Mouse (Mus musculus) left cerebral cortex, adult 9 months (tissue): ENCODE measurements at regions not wholly inside any gene's neighbourhood (a gene's known extent, or its start where the extent isn't known, plus 50 kb on each side); places are given as distances from the start of the nearest gene placed in this dataset.
"Not testable (repeated sequence)": the region's sequence is repeated elsewhere in the genome, so short reads cannot be mapped to it uniquely, and the experiment has no call there.

Experiments used
- DNase-seq, 2 experiments: peaks; one replicate each; pipeline ENCODE4 v3.0.0; 2022; ENCODE audit warnings: low spot score in 2 of 2

DNA sequence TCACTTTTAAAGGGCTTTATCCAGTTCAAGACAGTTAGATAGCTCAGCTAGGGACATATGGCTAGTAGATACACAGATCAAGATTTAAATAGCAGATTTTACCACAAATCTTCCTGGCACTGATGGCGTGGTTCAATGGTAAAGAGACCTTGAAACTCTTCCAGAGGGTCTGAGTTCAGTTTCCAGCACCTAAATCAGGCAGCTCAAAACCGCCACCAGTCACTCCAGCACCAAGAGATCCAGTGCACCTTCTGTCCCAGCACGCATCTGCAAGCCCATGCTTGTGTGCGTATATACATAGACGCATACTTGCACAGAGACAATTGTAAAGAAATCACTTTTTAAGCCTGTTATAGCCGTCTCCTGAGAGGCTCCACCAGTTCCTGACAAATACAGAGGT lies 454.0 kb upstream of the Jmjd1c start:
- DNase-seq: no peak

DNA sequence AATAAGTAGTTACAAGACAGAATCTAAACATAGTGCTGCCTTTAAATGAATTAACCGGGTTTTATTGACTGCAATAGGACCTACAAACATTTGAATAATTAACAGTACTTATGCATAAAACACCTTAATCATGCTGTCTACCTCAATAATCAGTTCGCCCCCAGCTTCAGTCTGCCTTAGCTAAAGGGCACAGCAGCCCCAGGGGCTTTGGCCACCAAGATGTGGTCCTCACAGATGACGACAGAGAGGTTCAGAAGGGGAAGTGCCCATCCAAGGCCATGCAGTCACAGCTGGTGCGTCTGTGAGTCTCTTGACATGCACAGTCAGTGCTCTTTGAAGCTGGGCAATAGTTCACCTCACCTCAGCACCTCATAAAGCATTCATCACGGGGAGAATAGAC lies 452.8 kb upstream of the Jmjd1c start:
- no peak for DNase-seq

GRCm38 (mm10) chr10:66657520-66657919 lies 438.4 kb upstream of the Jmjd1c start:
- no peak for DNase-seq

GRCm38 (mm10) chr10:66683160-66683559 lies 412.8 kb upstream of the Jmjd1c start:
- no peak for DNase-seq

- not testable (repeated sequence) for DNase-seq
These were observed 406.7 kb upstream of the Jmjd1c start for GRCm38 (mm10) chr10:66689196-66689595.

- no peak for DNase-seq
These were observed 401.2 kb upstream of the Jmjd1c start for GRCm38 (mm10) chr10:66694549-66695285.

DNA sequence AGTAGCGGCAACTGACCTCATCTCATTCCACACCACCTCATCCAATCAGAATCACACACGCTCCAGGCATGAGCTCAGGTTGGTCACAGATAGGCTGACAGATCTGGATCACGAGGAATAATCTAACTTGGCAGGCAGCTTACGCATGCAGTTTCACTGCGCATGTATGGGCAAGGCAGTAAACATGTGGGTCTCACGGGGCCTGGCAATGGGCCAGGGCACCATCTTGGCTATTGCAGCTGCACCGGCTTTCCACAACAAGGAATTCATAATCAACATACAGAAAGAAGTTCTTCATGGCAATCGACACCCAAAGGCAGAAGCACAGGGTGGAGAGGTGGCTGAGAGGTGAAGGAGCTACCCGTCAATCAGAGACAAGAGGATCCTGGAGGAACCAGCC lies 381.0 kb upstream of the Jmjd1c start:
- DNase-seq: not testable (repeated sequence)

DNA sequence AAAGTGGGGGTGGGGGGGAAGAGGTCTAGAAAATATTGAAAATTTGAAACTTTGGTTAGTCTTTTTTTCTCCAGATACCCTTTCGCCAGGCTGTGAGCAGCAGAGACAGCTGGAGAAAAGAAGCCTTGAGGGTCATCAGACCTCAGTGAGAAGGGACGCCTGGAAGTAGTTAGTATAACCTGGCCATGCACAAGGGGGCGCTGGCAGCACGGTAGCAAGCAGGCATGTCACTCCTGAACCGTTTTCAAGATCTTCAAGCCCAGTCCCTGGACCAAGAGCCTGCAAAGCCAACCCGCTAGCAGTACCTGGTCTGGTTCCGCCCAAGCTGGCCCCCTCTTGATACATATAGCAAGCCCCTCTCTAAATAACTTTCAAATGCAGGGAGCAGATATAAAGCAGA lies 378.0 kb upstream of the Jmjd1c start:
- DNase-seq: no peak

- DNase-seq: no peak
These were observed 376.1 kb upstream of the Jmjd1c start for GRCm38 (mm10) chr10:66719796-66720195.

DNA sequence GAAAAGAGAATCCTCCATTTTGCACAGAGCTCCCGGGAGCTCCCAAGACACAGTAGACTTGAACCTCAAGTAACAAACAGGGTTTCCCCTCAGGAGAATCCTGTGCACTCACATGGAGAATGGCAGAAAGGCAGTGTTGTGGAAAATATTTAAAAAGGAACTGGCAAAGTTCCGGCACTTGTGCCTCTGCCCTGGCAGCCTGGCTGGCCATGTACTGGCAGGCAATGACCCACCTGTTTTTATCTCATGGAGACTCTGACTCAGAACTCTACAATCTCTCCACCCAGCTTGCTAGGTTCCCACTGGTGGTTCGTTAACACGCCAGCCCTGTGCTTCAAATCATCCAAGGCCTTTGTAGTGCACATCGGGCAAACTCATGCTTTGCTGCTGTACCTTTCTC lies 362.3 kb upstream of the Jmjd1c start:
- no peak for DNase-seq

DNA sequence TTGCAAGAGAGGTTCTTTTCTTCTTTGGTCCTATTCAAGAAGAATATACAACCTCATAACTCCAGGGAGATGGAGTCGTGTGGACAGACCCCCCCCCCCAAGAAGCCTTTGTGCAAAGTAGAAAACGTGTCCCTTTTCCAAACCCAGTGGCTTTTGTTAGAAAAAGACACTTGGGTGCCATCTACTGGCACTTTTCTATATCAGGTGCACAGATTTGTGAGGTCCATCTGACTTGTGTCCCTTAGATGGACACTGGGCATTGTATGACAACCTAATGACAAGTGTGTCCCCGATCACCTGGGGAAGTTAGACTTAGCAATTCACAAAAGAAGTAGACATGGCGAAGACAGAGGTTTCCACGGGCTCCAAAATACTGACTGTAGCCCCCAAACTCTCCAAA lies 361.1 kb upstream of the Jmjd1c start:
- peak in 1 of 2 experiments; percentile 24 for DNase-seq

DNA sequence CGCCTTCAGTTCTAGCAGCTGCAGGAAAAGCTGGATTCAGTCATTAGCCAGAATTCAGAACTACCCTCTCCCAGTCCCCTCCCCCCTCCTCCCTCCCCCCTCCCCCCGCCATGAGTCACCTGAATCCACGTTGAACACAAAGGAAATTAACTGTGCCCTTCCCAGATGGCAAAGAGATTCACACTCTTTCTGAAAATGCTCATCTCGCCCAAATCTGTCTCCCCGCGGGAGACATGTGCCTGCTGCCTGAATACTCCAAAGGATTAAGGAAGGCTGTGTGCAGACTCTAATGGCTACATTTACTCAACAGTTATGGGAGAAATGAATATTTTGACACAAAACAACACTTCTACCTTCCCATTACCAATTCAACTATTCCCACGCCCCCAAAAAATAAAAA lies 356.9 kb upstream of the Jmjd1c start:
- no peak for DNase-seq

DNA sequence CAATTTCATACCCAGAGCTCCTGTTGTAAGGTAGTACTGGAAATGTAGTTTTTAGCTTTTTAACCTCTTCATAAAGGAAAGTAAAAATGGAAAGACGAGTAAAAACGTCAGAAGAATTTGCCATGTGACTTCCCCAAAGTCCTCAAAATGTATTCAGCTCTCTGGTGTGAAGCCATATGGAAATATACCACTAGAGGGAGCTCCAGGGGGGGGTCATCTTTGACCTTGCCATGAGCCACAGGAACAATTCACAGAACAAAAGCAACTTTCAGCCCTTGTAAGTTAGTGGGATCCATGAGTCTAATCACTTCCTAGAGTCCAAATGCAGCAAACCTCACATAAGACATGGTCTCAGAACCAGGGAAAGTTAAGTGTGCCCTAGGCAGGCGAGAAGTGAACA lies 354.1 kb upstream of the Jmjd1c start:
- DNase-seq: peak in 1 of 2 experiments; percentile 13

GRCm38 (mm10) chr10:66743254-66743653 lies 352.7 kb upstream of the Jmjd1c start:
- DNase-seq: no peak

DNA sequence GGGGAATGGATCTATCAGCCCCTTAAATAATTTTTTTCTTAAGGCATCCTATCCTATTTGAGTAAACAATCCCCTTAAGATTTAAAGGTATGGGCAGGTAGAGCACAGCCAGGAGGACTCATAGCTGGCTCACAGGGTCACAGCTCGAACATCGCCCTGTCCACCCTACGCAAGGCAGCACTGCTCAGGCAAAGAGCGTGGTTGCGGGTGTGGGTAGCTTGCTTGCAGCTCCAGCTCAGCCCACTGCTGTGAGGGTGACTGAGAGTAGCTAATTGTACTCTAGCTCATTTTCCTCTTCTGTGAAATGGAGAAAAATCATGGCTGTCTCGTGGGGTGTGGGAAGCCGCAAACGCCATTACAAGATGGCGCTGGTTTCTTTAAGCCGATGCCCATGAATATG lies 350.1 kb upstream of the Jmjd1c start:
- DNase-seq: no peak

- no peak for DNase-seq
These were observed 343.6 kb upstream of the Jmjd1c start for GRCm38 (mm10) chr10:66752237-66752810.

- no peak for DNase-seq
These were observed 339.1 kb upstream of the Jmjd1c start for GRCm38 (mm10) chr10:66756866-66757265.

GRCm38 (mm10) chr10:66770161-66771030 lies 325.5 kb upstream of the Jmjd1c start:
- peak; percentile 3 to 39 for DNase-seq

DNA sequence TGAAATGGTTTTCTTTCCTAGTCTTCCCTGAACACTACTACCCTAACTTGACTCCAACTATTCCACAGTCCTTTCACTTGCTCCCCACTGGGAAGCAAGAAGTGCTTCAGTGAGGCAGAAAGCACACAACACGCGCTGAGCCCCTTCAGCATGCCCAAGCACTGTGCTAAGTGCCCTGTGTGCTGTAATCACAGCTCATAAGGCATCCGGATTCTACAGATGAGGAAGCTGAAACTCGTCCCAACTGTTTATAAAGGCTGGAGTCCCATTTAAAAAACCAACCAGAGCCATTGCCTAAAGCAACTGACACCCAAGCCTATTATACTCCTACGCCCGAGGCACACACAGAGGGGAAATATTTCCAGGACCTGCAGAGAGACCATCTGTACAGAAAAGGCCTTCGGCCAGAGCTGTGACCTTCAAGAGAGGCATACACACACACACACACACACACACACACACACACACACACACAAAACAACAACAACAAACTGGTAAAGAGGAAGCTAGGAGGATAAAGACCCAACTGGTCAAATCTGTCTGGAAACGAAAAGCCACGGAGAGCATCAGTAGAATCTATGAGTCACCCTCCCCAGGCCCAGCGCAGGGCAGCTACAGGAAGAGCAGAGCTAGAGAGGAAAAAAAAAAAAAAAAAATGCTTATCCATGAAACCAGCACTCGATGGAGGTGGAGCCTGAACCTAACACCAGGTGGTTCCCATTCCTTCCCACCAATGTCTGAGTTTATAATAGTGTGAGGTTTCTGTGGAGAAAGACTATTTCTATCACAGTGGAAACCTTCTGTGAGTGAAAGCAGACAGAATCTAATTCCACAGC lies 315.4 kb upstream of the Jmjd1c start:
- DNase-seq: no peak

GRCm38 (mm10) chr10:66781171-66781510 lies 314.8 kb upstream of the Jmjd1c start:
- no peak for DNase-seq

DNA sequence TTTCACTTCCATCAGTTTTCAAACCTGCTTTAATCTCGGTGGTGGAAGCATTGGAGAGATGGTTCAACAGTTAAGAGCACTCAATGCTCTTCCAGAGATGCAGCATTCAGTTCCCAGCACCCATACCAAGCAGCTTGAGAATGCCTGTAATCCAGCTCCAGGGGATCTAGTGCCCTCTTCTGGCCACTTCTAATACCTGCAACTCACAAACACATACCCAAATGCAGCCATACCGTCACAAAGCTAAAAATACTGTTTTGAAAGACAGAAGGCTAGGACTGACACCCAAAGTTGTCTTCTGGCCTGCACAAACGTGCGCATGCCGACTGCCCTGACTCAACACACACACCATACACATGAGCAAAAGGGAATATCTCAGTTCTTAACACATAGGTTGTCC lies 313.9 kb upstream of the Jmjd1c start:
- no peak for DNase-seq

DNA sequence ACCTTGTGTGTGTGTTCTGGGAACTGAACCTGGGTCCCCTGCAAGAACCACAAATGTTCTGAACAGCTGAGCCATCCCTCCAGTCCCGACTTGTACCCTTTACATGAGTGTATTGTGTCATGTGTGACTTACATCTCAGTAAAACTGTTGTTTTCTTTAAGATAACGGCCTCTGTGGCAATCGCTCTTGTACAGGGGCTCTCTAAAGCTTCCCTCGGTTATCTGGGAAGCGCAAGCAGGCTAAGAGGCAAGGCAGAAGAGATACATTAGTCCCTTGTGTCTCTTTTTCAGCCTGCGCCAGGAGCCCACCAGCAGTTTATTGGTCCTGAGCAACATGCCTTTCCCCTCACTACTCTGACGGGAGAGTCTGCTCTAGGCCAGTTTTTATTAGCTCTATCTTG lies 308.1 kb upstream of the Jmjd1c start:
- DNase-seq: no peak
